Mouse (Mus musculus) MEL (cell line): ENCODE results near the gene Lrrk1. TPM values are rescaled to one million over a fixed set of nuclear protein-coding genes. Genes with fewer than 3 reads are reported as not detected.

Experiments used
- DNase-seq: peaks from one replicate; pipeline ENCODE4 v3.0.0; 2011; ENCODE audit warnings: low read depth, low spot score
- H3K27ac ChIP-seq: 2 replicates; pipeline ENCODE4 v1.5.1; 2012; ENCODE audit warnings: low read depth, mild to moderate bottlenecking, control low read depth, low read length, moderate library complexity; ENCODE audit not compliant: control insufficient read depth
- H3K27me3 ChIP-seq, 2 experiments: fragments of 150-350 bp in 1 of 2; sonication (generic) in 1 of 2; 2 replicates each; pipeline ENCODE4 v1.6.1; 2012; ENCODE audit warnings: low read length in 2 of 2, mild to moderate bottlenecking in 2 of 2, improper control_type of control experiment in 1 of 2, moderate library complexity in 1 of 2; ENCODE audit not compliant: insufficient read depth in 2 of 2, control insufficient read depth in 1 of 2
- H3K36me3 ChIP-seq, 2 experiments: 2 replicates each; pipeline ENCODE4 v1.6.1; 2012 to 2014; ENCODE audit warnings: low read length in 2 of 2, improper control_type of control experiment in 1 of 2, inconsistent platforms in 1 of 2, mild to moderate bottlenecking in 1 of 2; ENCODE audit not compliant: insufficient read depth in 2 of 2, control insufficient read depth in 1 of 2
- H3K4me1 ChIP-seq, 2 experiments: fragments of 150-350 bp in 1 of 2; sonication (generic) in 1 of 2; 2 replicates each; pipeline ENCODE4 v1.6.1; 2012; ENCODE audit warnings: low read length in 2 of 2, improper control_type of control experiment in 1 of 2, mild to moderate bottlenecking in 1 of 2; ENCODE audit not compliant: insufficient read depth in 2 of 2, control insufficient read depth in 1 of 2
- H3K4me3 ChIP-seq, 2 experiments: fragments of 150-350 bp in 1 of 2; sonication (generic) in 1 of 2; 2 replicates each; pipeline ENCODE4 v1.5.1; 2012; ENCODE audit warnings: low read depth in 2 of 2, low read length in 2 of 2, mild to moderate bottlenecking in 2 of 2, moderate library complexity in 2 of 2, control low read depth in 1 of 2, improper control_type of control experiment in 1 of 2; ENCODE audit not compliant: control insufficient read depth in 1 of 2, insufficient read depth in 1 of 2
- H3K79me2 ChIP-seq: 2 replicates; pipeline ENCODE4 v1.6.1; 2012; ENCODE audit warnings: mild to moderate bottlenecking, low read length, moderate library complexity; ENCODE audit not compliant: control insufficient read depth, poor library complexity, insufficient read depth
- H3K9ac ChIP-seq: 2 replicates; pipeline ENCODE4 v1.6.1; 2012; ENCODE audit warnings: low read depth, mild to moderate bottlenecking, control low read depth, low read length, moderate library complexity; ENCODE audit not compliant: control insufficient read depth, poor library complexity, severe bottlenecking
- H3K9me3 ChIP-seq: fragments of 150-350 bp; sonication (generic); replicated peaks from 2 replicates; pipeline ENCODE4 v1.6.1; 2012; ENCODE audit warnings: mild to moderate bottlenecking, low read length, improper control_type of control experiment, moderate library complexity; ENCODE audit not compliant: insufficient read depth
- CTCF ChIP-seq, 3 experiments: IDR thresholded peaks in 2 of 3; conservative IDR thresholded peaks in 1 of 3; 2 replicates each; pipeline ENCODE4 v1.5.1; 2011 to 2012; ENCODE audit warnings: low read length in 3 of 3, low read depth in 2 of 3, mild to moderate bottlenecking in 2 of 3, improper control_type of control experiment in 1 of 3, inconsistent platforms in 1 of 3, mixed read lengths in 1 of 3, moderate library complexity in 1 of 3; ENCODE audit not compliant: control insufficient read depth in 1 of 3, insufficient read depth in 1 of 3, poor library complexity in 1 of 3, severe bottlenecking in 1 of 3
- ELF1 ChIP-seq: IDR thresholded peaks from 2 replicates; pipeline ENCODE4 v1.6.1; 2014; ENCODE audit warnings: low read depth, mild to moderate bottlenecking, inconsistent platforms, low read length, improper control_type of control experiment, moderate library complexity
- EP300 ChIP-seq, 2 experiments: IDR thresholded peaks; 2 replicates each; pipeline ENCODE4 v1.6.1; 2011; ENCODE audit warnings: improper control_type of control experiment in 2 of 2, low read length in 2 of 2, low read depth in 1 of 2, mild to moderate bottlenecking in 1 of 2
- ETS1 ChIP-seq: IDR thresholded peaks from 2 replicates; pipeline ENCODE4 v1.6.1; 2012; ENCODE audit warnings: low read depth, mild to moderate bottlenecking, inconsistent platforms, low read length, improper control_type of control experiment, moderate library complexity
- GABPA ChIP-seq: IDR thresholded peaks from 2 replicates; pipeline ENCODE4 v1.6.1; 2012; ENCODE audit warnings: low read depth, mild to moderate bottlenecking, inconsistent platforms, low read length, improper control_type of control experiment, moderate library complexity
- HCFC1 ChIP-seq: IDR thresholded peaks from 2 replicates; pipeline ENCODE4 v1.6.1; 2012; ENCODE audit warnings: low read depth, mild to moderate bottlenecking, inconsistent platforms, low read length, improper control_type of control experiment, moderate library complexity
- JUND ChIP-seq: IDR thresholded peaks from 2 replicates; pipeline ENCODE4 v1.6.1; 2011; ENCODE audit warnings: low read depth, mild to moderate bottlenecking, improper control_type of control experiment, low read length
- KAT2A ChIP-seq: conservative IDR thresholded peaks from 2 replicates; pipeline ENCODE4 v1.6.1; 2012; ENCODE audit warnings: low read depth, low read length, improper control_type of control experiment, inconsistent platforms
- MAX ChIP-seq: IDR thresholded peaks from 2 replicates; pipeline ENCODE4 v1.6.1; 2011; ENCODE audit warnings: low read length, improper control_type of control experiment
- MEF2A ChIP-seq: IDR thresholded peaks from 2 replicates; pipeline ENCODE4 v1.6.1; 2014; ENCODE audit warnings: low read depth, mild to moderate bottlenecking, inconsistent platforms, low read length, improper control_type of control experiment; ENCODE audit not compliant: poor library complexity, insufficient replicate concordance, severe bottlenecking; ENCODE audit errors: extremely low read depth
- MXI1 ChIP-seq: IDR thresholded peaks from 2 replicates; pipeline ENCODE4 v1.6.1; 2011; ENCODE audit warnings: mild to moderate bottlenecking, low read depth, low read length, improper control_type of control experiment
- MYB ChIP-seq: IDR thresholded peaks from 2 replicates; pipeline ENCODE4 v1.6.1; 2011; ENCODE audit warnings: mild to moderate bottlenecking, low read depth, low read length, improper control_type of control experiment
- MYC ChIP-seq: IDR thresholded peaks from 2 replicates; pipeline ENCODE4 v1.6.1; 2011; ENCODE audit warnings: low read depth, mild to moderate bottlenecking, low read length, improper control_type of control experiment, moderate library complexity
- POLR2AphosphoS5 ChIP-seq: IDR thresholded peaks from 2 replicates; pipeline ENCODE4 v1.6.1; 2012; ENCODE audit warnings: low read depth, borderline replicate concordance, mild to moderate bottlenecking, inconsistent platforms, low read length, moderate library complexity, mixed read lengths
- TAL1 ChIP-seq: IDR thresholded peaks from 2 replicates; pipeline ENCODE4 v1.6.1; 2012; ENCODE audit warnings: mild to moderate bottlenecking, inconsistent platforms, low read length, moderate library complexity, mixed read lengths
- TBP ChIP-seq: IDR thresholded peaks from 2 replicates; pipeline ENCODE4 v1.8.0; 2011; ENCODE audit warnings: low read depth, low read length, improper control_type of control experiment
- USF1 ChIP-seq: IDR thresholded peaks from 2 replicates; pipeline ENCODE4 v1.6.1; 2014; ENCODE audit warnings: low read depth, mild to moderate bottlenecking, inconsistent platforms, low read length, improper control_type of control experiment, moderate library complexity
- USF2 ChIP-seq, 2 experiments: IDR thresholded peaks; 2 replicates each; pipeline ENCODE4 v1.6.1; 2011 to 2012; ENCODE audit warnings: improper control_type of control experiment in 2 of 2, low read length in 2 of 2, borderline replicate concordance in 1 of 2, inconsistent platforms in 1 of 2, low read depth in 1 of 2, mild to moderate bottlenecking in 1 of 2; ENCODE audit not compliant: insufficient read depth in 1 of 2
- ZKSCAN1 ChIP-seq: IDR thresholded peaks from 2 replicates; pipeline ENCODE4 v1.6.1; 2012; ENCODE audit warnings: low read depth, mild to moderate bottlenecking, inconsistent platforms, low read length, improper control_type of control experiment, moderate library complexity
- ZMIZ1 ChIP-seq: IDR thresholded peaks from 2 replicates; pipeline ENCODE4 v1.6.1; 2012; ENCODE audit warnings: low read depth, mild to moderate bottlenecking, inconsistent platforms, low read length, improper control_type of control experiment, moderate library complexity
- polyA plus RNA-seq, 2 experiments: library from polyadenylated mRNA; stranded (reverse) in 1 of 2; unstranded in 1 of 2; fragments of >175 nt in 1 of 2; fragments of >200 nt in 1 of 2; gene quantifications; 2 replicates each; pipeline versions ENCODE4 v1.2.1 to v1.2.4; 2012; ENCODE audit warnings: low replicate concordance in 2 of 2, low read depth in 1 of 2; ENCODE audit not compliant: insufficient read length in 2 of 2, insufficient read depth in 1 of 2, missing spikeins in 1 of 2
- total RNA-seq: library from RNA; depleted of rRNA; stranded (reverse); fragments of 300-350 nt; gene quantifications from 2 replicates; pipeline ENCODE4 v1.2.3, GENCODE M21; 2012

Gene Lrrk1
- total and polyA plus RNA-seq, 3 experiments: 9.1 to 19.1 TPM; not detected in 1

DNA sequence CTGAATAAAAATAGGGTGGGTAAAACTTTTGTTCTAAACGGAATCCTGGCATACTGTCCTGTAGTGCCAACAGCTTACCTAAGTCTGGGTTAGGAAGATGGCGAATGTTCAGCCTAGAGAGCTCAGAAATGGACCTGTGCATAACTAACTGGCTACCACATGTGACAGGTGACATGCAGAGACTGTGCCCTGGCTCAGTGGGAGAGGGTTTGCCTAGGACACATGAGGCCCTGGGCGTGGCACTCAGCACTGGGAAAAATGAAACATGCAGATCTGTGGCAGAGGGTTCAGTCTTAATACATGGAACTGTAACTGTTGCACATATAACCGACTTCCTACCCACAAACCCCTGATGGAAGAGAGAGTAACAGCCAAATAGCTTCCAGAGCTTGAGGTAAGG lies 204.1 kb downstream of the Lrrk1 start:
- TF ChIP-seq ZMIZ1 (no peak), MYB (no peak), KAT2A (no peak), MAX (no peak), GABPA (no peak), ELF1 (no peak), MYC (no peak), TBP (no peak), MXI1 (no peak), USF2 (IDR thresholded peaks at IDR 0.05; ENCODE audit: borderline replicate concordance in 1 of 2, insufficient read depth in 1 of 2, low read depth in 1 of 2, low read length in 2 of 2) (no peak), EP300 (IDR thresholded peaks at IDR 0.05; ENCODE audit: low read depth in 1 of 2, low read length in 2 of 2) (no peak), ZKSCAN1 (no peak), POLR2AphosphoS5 (no peak), ETS1 (no peak), USF1 (no peak), JUND (no peak), TAL1 (no peak)
- no peak for DNase-seq
- H3K27ac ChIP-seq: no peak overlapping the region
- no peaks in the 10 kb centered on the region for H3K79me2 ChIP-seq
- peaks cover 5 to 11% of the 10 kb centered on the region in 2 experiments for H3K4me1 ChIP-seq
- peaks cover 0 to 7% of the 10 kb centered on the region in 2 experiments; a peak in 2 of 4 replicates for H3K36me3 ChIP-seq
- H3K9ac ChIP-seq: no peak overlapping the region
- no peaks in the 10 kb centered on the region for H3K27me3 ChIP-seq
- no peak overlapping the region for H3K4me3 ChIP-seq
- no peaks in the 10 kb centered on the region for H3K9me3 ChIP-seq

DNA sequence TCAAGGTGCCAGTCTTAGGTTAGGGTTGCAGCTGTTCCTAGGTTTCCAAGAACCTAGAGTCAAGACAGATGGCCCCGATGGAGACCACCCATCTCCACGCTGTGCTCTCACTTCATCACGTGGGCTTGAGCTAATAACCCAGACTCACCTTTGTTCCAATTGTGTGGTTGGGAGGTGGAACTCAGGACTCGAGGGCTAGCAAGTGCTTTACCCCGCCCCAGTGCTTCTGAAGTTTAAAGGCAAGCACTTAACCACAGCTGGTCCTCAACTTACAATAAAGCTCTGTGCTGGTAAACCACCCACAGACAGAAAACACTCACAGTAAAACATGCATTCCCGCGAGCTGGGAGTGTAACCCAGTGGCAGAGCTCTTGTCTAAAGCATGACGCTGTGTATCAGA lies 204.7 kb downstream of the Lrrk1 start:
- H3K9ac ChIP-seq: no peak overlapping the region
- no peak for TF ChIP-seq POLR2AphosphoS5
- no peak for TF ChIP-seq GABPA
- TF ChIP-seq CTCF (IDR thresholded peaks at IDR 0.05 in 2 of 3, conservative IDR thresholded peaks at IDR 0.05 in 1 of 3; ENCODE audit: control insufficient read depth in 1 of 3, insufficient read depth in 1 of 3, low read depth in 2 of 3, low read length in 3 of 3, poor library complexity in 1 of 3, severe bottlenecking in 1 of 3): no peak
- no peak for TF ChIP-seq EP300 (IDR thresholded peaks at IDR 0.05; ENCODE audit: low read depth in 1 of 2, low read length in 2 of 2)
- TF ChIP-seq USF2 (IDR thresholded peaks at IDR 0.05; ENCODE audit: borderline replicate concordance in 1 of 2, insufficient read depth in 1 of 2, low read depth in 1 of 2, low read length in 2 of 2): no peak
- no peak for TF ChIP-seq MEF2A
- no peak for TF ChIP-seq TAL1
- no peak for TF ChIP-seq HCFC1
- TF ChIP-seq ZMIZ1: no peak
- no peak overlapping the region for H3K4me3 ChIP-seq
- no peak for DNase-seq
- H3K79me2 ChIP-seq: no peaks in the 10 kb centered on the region
- H3K27ac ChIP-seq: no peak overlapping the region
- no peaks in the 10 kb centered on the region for H3K9me3 ChIP-seq
- peaks cover 5 to 11% of the 10 kb centered on the region in 2 experiments for H3K4me1 ChIP-seq
- no peaks in the 10 kb centered on the region for H3K27me3 ChIP-seq
- H3K36me3 ChIP-seq: peaks cover 0 to 7% of the 10 kb centered on the region in 2 experiments; a peak in 2 of 4 replicates
